Mouse (Mus musculus): ENCODE results near the gene Plppr3. TPM values are rescaled to one million over a fixed set of nuclear protein-coding genes. Genes with fewer than 3 reads are reported as not detected.

Gene Plppr3
- polyA plus RNA-seq, 1 experiment, result 4.9 TPM

GRCm38 (mm10) chr10:79916081-79916480 is 41.6 kb upstream of the Plppr3 start:
- H3K4me1 ChIP-seq (ENCODE audit: control insufficient read depth, insufficient read depth, low read length), result no peaks in the 10 kb centered on the region; the same call in 1 of the 2 replicates
- peak overlapping the region; percentile 80 for H3K4me3 ChIP-seq (ENCODE audit: insufficient read depth, low read length)
- TF ChIP-seq CTCF (IDR thresholded peaks at IDR 0.05; ENCODE audit: borderline replicate concordance, insufficient read depth, low read length) (no peak), POLR2A (IDR thresholded peaks at IDR 0.05; ENCODE audit: low read depth, low read length) (no peak)
- no peak overlapping the region for H3K27ac ChIP-seq (ENCODE audit: insufficient read depth, low read length)

- no peaks in the 10 kb centered on the region; the same call in 1 of the 2 replicates for H3K4me1 ChIP-seq (ENCODE audit: control insufficient read depth, insufficient read depth, low read length)
- no peak overlapping the region for H3K27ac ChIP-seq (ENCODE audit: insufficient read depth, low read length)
- TF ChIP-seq CTCF (IDR thresholded peaks at IDR 0.05; ENCODE audit: borderline replicate concordance, insufficient read depth, low read length), result no peak
- TF ChIP-seq POLR2A (IDR thresholded peaks at IDR 0.05; ENCODE audit: low read depth, low read length), result no peak
- no peak overlapping the region for H3K4me3 ChIP-seq (ENCODE audit: insufficient read depth, low read length)
Measured at GRCm38 (mm10) chr10:79914948-79915596, 40.6 kb upstream of the Plppr3 start.

GRCm38 (mm10) chr10:79914131-79914947 is 39.9 kb upstream of the Plppr3 start:
- H3K4me3 ChIP-seq (ENCODE audit: insufficient read depth, low read length), result no peak overlapping the region
- H3K27ac ChIP-seq (ENCODE audit: insufficient read depth, low read length), result no peak overlapping the region
- TF ChIP-seq CTCF (IDR thresholded peaks at IDR 0.05; ENCODE audit: borderline replicate concordance, insufficient read depth, low read length) (no peak), POLR2A (IDR thresholded peaks at IDR 0.05; ENCODE audit: low read depth, low read length) (no peak)
- H3K4me1 ChIP-seq (ENCODE audit: control insufficient read depth, insufficient read depth, low read length), result peaks cover 2% of the 10 kb centered on the region; the same call in 1 of the 2 replicates

GRCm38 (mm10) chr10:79912412-79912811 is 38.0 kb upstream of the Plppr3 start:
- no peak for TF ChIP-seq POLR2A (IDR thresholded peaks at IDR 0.05; ENCODE audit: low read depth, low read length)
- no peak for TF ChIP-seq CTCF (IDR thresholded peaks at IDR 0.05; ENCODE audit: borderline replicate concordance, insufficient read depth, low read length)
- no peak overlapping the region for H3K4me3 ChIP-seq (ENCODE audit: insufficient read depth, low read length)

GRCm38 (mm10) chr10:79910556-79910955 is 36.1 kb upstream of the Plppr3 start, which contains the start of gene Gm26602:
Gm26602 (plus strand) TSS chr10:79910856.
- no peak for TF ChIP-seq CTCF (IDR thresholded peaks at IDR 0.05; ENCODE audit: borderline replicate concordance, insufficient read depth, low read length)
- TF ChIP-seq POLR2A (IDR thresholded peaks at IDR 0.05; ENCODE audit: low read depth, low read length), result no peak
- no peak within 1 kb of the TSS for H3K4me3 ChIP-seq (ENCODE audit: insufficient read depth, low read length)
- peaks cover 4% of the 10 kb centered on the region; the same call in 1 of the 2 replicates for H3K4me1 ChIP-seq (ENCODE audit: control insufficient read depth, insufficient read depth, low read length)
- H3K27ac ChIP-seq (ENCODE audit: insufficient read depth, low read length), result no peak within 1 kb of the TSS

More at GRCm38 (mm10) chr10:79912412-79912811, 38.0 kb upstream of the Plppr3 start:
- H3K4me1 ChIP-seq (ENCODE audit: control insufficient read depth, insufficient read depth, low read length), result peaks cover 4% of the 10 kb centered on the region; the same call in 1 of the 2 replicates
- no peak overlapping the region for H3K27ac ChIP-seq (ENCODE audit: insufficient read depth, low read length)

GRCm38 (mm10) chr10:79909092-79909922 is 34.9 kb upstream of the Plppr3 start:
- Histone ChIP-seq H3K4me1 (ENCODE audit: control insufficient read depth, insufficient read depth, low read length) (0 out of 2 replicates have a peak, but pooled peaks cover 4% of the 10 kb centered on the region), H3K27ac (ENCODE audit: insufficient read depth, low read length) (no peak overlapping the region), H3K4me3 (ENCODE audit: insufficient read depth, low read length) (no peak overlapping the region)
- TF ChIP-seq CTCF (IDR thresholded peaks at IDR 0.05; ENCODE audit: borderline replicate concordance, insufficient read depth, low read length) (no peak), POLR2A (IDR thresholded peaks at IDR 0.05; ENCODE audit: low read depth, low read length) (peak; percentile 12; the same call in 1 of the 2 replicates)

GRCm38 (mm10) chr10:79908167-79909091 is 34.0 kb upstream of the Plppr3 start, which contains the start of gene Med16:
Med16 (minus strand) TSS chr10:79908923.
- TF ChIP-seq CTCF (IDR thresholded peaks at IDR 0.05; ENCODE audit: borderline replicate concordance, insufficient read depth, low read length) (no peak), POLR2A (IDR thresholded peaks at IDR 0.05; ENCODE audit: low read depth, low read length) (no peak)
- H3K27ac ChIP-seq (ENCODE audit: insufficient read depth, low read length), result peak within 1 kb of the TSS; percentile 94
- H3K4me1 ChIP-seq (ENCODE audit: control insufficient read depth, insufficient read depth, low read length), result 0 out of 2 replicates have a peak, but pooled peaks cover 4% of the 10 kb centered on the region
- peak within 1 kb of the TSS; percentile 74 for H3K4me3 ChIP-seq (ENCODE audit: insufficient read depth, low read length)

GRCm38 (mm10) chr10:79907415-79907814 is 33.0 kb upstream of the Plppr3 start:
- no peak for TF ChIP-seq POLR2A (IDR thresholded peaks at IDR 0.05; ENCODE audit: low read depth, low read length)
- H3K4me3 ChIP-seq (ENCODE audit: insufficient read depth, low read length), result no peak overlapping the region
- 0 out of 2 replicates have a peak, but pooled peaks cover 4% of the 10 kb centered on the region for H3K4me1 ChIP-seq (ENCODE audit: control insufficient read depth, insufficient read depth, low read length)
- no peak overlapping the region for H3K27ac ChIP-seq (ENCODE audit: insufficient read depth, low read length)
